Mouse (Mus musculus) forebrain, embryonic 11.5 days (tissue): ENCODE results near the gene Slc4a1. TPM values are rescaled to one million over a fixed set of nuclear protein-coding genes. Genes with fewer than 3 reads are reported as not detected.
A peak's percentile ranks its signal among the peaks of the same experiment; 100 is the strongest.

Experiments
- ATAC-seq: fragments of 200-750 bp; cut with Nextera tagmentation; replicated peaks from 2 replicates; pipeline ENCODE4 v1.8.0; 2017; ENCODE audit warnings: moderate TSS enrichment; ENCODE audit not compliant: low FRiP score
- DNase-seq: peaks from one replicate; pipeline ENCODE4 v3.0.0-alpha.2; 2017; ENCODE audit warnings: low spot score
- H3K27ac ChIP-seq: fragments of 300-500 bp; sonication (generic); 2 replicates; pipeline ENCODE4 v1.5.1; 2014; ENCODE audit warnings: low read depth, low read length
- H3K27me3 ChIP-seq: fragments of 300-500 bp; sonication (generic); 2 replicates; pipeline ENCODE4 v1.6.1; 2014; ENCODE audit warnings: mild to moderate bottlenecking, low read length, mixed read lengths; ENCODE audit not compliant: control insufficient read depth, insufficient read depth
- H3K36me3 ChIP-seq: fragments of 300-500 bp; sonication (generic); 2 replicates; pipeline ENCODE4 v1.6.1; 2014; ENCODE audit warnings: mild to moderate bottlenecking, low read length, moderate library complexity, mixed read lengths; ENCODE audit not compliant: control insufficient read depth, insufficient read depth
- H3K4me1 ChIP-seq: fragments of 300-500 bp; sonication (generic); replicated peaks from 2 replicates; pipeline ENCODE4 v1.6.1; 2014; ENCODE audit warnings: low read length, mixed read lengths; ENCODE audit not compliant: control insufficient read depth, insufficient read depth
- H3K4me2 ChIP-seq: fragments of 300-500 bp; sonication (generic); 2 replicates; pipeline ENCODE4 v1.6.1; 2014; ENCODE audit warnings: low read depth, mild to moderate bottlenecking, low read length, moderate library complexity, mixed read lengths; ENCODE audit not compliant: severe bottlenecking
- H3K4me3 ChIP-seq: fragments of 300-500 bp; sonication (generic); 2 replicates; pipeline ENCODE4 v1.5.1; 2014; ENCODE audit warnings: low read depth, low read length
- H3K9ac ChIP-seq: fragments of 300-500 bp; sonication (generic); 2 replicates; pipeline ENCODE4 v1.6.1; 2014; ENCODE audit warnings: low read length
- H3K9me3 ChIP-seq: fragments of 300-500 bp; sonication (generic); 2 replicates; pipeline ENCODE4 v1.6.1; 2016; ENCODE audit warnings: low read length, mixed read lengths; ENCODE audit not compliant: control insufficient read depth
- WGBS: fragments of 180-500 bp; shearing (Covaris S2); extraction: QIAGEN DNeasy Blood & Tissue Kit; methylation state at CpG from one replicate; pipeline ENCODE4 v1.1.7; 2014; 5-methylcytosine and 5-hydroxymethylcytosine counted together
- polyA plus RNA-seq: library from polyadenylated mRNA; unstranded; fragments of >200 nt; fragmentation: Nextera tagmentation; extraction: Ambion mirVana; gene quantifications from 2 replicates; pipeline ENCODE4 v1.2.1, GENCODE M21; 2014

Slc4a1 gene
- polyA plus RNA-seq, 1 experiment from 2014 or later: 33.8 TPM

GRCm38 (mm10) chr11:102315690-102316571, 50.1 kb downstream of the Slc4a1 start:
- peaks cover 7% of the 10 kb centered on the region; the same call in 1 of the 2 replicates for H3K36me3 ChIP-seq
- peak overlapping the region; percentile 98 for H3K4me2 ChIP-seq
- 14% methylated on average over 14 of the region's 14 CpGs for WGBS
- H3K9ac ChIP-seq: peak overlapping the region; percentile 100
- peaks cover 8% of the 10 kb centered on the region for H3K4me1 ChIP-seq
- H3K27me3 ChIP-seq: no peaks in the 10 kb centered on the region
- peak overlapping the region; percentile 99 for H3K4me3 ChIP-seq
- no peaks in the 10 kb centered on the region for H3K9me3 ChIP-seq
- no peak for DNase-seq
- no peak for ATAC-seq
- H3K27ac ChIP-seq: peak overlapping the region; percentile 99

- H3K36me3 ChIP-seq: peaks cover 12% of the 10 kb centered on the region
- H3K4me1 ChIP-seq: peaks cover 18% of the 10 kb centered on the region
- H3K9ac ChIP-seq: no peak overlapping the region
- WGBS: 86% methylated on average over 12 of the region's 12 CpGs
- H3K27me3 ChIP-seq: no peaks in the 10 kb centered on the region
- no peaks in the 10 kb centered on the region for H3K9me3 ChIP-seq
- no peak overlapping the region for H3K4me2 ChIP-seq
- H3K4me3 ChIP-seq: no peak overlapping the region
- H3K27ac ChIP-seq: no peak overlapping the region
- DNase-seq: no peak
- no peak for ATAC-seq
These were observed 51.7 kb downstream of the Slc4a1 start for GRCm38 (mm10) chr11:102314321-102314720.

DNA sequence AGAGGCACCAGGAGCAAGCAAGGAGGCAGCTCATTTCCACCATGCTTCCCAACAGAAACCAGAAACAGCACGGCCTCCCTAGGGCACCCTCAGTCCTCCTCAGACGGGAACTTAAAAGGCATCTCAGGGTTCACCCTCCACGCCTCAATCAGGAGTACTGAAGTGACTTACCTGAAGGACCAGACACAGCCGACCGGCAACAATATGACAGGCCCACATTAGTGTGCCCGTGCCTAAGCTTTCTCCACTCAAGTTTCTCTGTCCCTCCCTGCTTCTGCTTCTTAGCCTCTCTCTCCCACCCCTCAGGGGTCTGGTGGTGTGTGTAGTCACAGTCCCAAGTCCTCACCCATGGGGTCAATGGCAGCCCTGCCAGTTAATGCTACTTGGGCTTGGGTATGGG, 53.4 kb downstream of the Slc4a1 start:
- 89% methylated on average over 6 of the region's 6 CpGs for WGBS
- Histone ChIP-seq H3K27me3 (no peaks in the 10 kb centered on the region), H3K9ac (no peak overlapping the region), H3K4me1 (peaks cover 21% of the 10 kb centered on the region), H3K4me3 (no peak overlapping the region), H3K36me3 (peaks cover 12% of the 10 kb centered on the region), H3K4me2 (no peak overlapping the region), H3K9me3 (no peaks in the 10 kb centered on the region), H3K27ac (no peak overlapping the region)
- no peak for DNase-seq
- ATAC-seq: no peak

GRCm38 (mm10) chr11:102311966-102312365, 54.0 kb downstream of the Slc4a1 start:
- peaks cover 12% of the 10 kb centered on the region for H3K36me3 ChIP-seq
- no peaks in the 10 kb centered on the region for H3K27me3 ChIP-seq
- H3K9me3 ChIP-seq: no peaks in the 10 kb centered on the region
- no peak overlapping the region for H3K9ac ChIP-seq
- no peak overlapping the region for H3K4me2 ChIP-seq
- ATAC-seq: no peak
- DNase-seq: peak; percentile 44
- peaks cover 21% of the 10 kb centered on the region for H3K4me1 ChIP-seq
- H3K4me3 ChIP-seq: no peak overlapping the region
- 93% methylated on average over 4 of the region's 4 CpGs for WGBS
- H3K27ac ChIP-seq: no peak overlapping the region

GRCm38 (mm10) chr11:102310768-102311695, 55.0 kb downstream of the Slc4a1 start:
- ATAC-seq: no peak
- Histone ChIP-seq H3K9ac (0 out of 2 replicates have a peak overlapping the region, but pooled peaks have one; percentile 6), H3K4me2 (no peak overlapping the region), H3K4me1 (peaks cover 17% of the 10 kb centered on the region), H3K4me3 (no peak overlapping the region), H3K9me3 (no peaks in the 10 kb centered on the region), H3K27me3 (no peaks in the 10 kb centered on the region), H3K27ac (no peak overlapping the region), H3K36me3 (peaks cover 12% of the 10 kb centered on the region)
- DNase-seq: peak; percentile 65
- WGBS: 45% methylated on average over 38 of the region's 38 CpGs

GRCm38 (mm10) chr11:102309821-102310617, 56.0 kb downstream of the Slc4a1 start:
- Histone ChIP-seq H3K36me3 (peaks cover 12% of the 10 kb centered on the region), H3K4me3 (peak overlapping the region; percentile 28), H3K4me2 (peak overlapping the region; percentile 65), H3K9ac (peak overlapping the region; percentile 52; the same call in 1 of the 2 replicates), H3K9me3 (no peaks in the 10 kb centered on the region), H3K27me3 (no peaks in the 10 kb centered on the region), H3K27ac (0 out of 2 replicates have a peak overlapping the region, but pooled peaks have one; percentile 39), H3K4me1 (peaks cover 16% of the 10 kb centered on the region)
- WGBS: 91% methylated on average over 22 of the region's 22 CpGs
- ATAC-seq (0 out of 2 replicates have a peak, but pooled peaks have one; percentile 13), DNase-seq (no peak)

DNA sequence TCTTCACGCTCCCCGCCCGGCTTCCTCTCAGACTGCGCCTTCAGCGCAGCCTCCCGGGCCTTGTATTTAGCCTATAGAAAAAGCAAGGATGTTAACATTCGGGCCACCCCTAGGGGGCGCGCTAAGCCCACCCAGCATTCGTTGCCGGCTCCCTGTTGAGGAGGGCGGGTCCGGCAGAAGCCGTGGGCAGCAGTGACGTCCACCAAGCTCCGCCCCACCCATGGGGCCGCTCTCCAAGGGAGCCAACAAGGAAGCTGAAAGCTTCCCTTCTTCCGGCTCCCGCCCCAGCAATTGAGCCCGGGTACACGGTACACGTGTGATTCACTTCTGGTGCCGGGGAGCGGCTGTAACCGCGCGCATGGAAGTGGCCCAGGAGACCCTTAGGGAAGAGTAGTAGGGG, 57.0 kb downstream of the Slc4a1 start:
- peaks cover 16% of the 10 kb centered on the region for H3K4me1 ChIP-seq
- under 1% methylated on average over 27 of the region's 27 CpGs for WGBS
- peaks cover 9% of the 10 kb centered on the region for H3K36me3 ChIP-seq
- H3K4me3 ChIP-seq: peak overlapping the region; percentile 28
- ATAC-seq (peak; percentile 88), DNase-seq (peak; percentile 99)
- H3K27me3 ChIP-seq: no peaks in the 10 kb centered on the region
- peak overlapping the region; percentile 39; the same call in 1 of the 2 replicates for H3K27ac ChIP-seq
- H3K9me3 ChIP-seq: no peaks in the 10 kb centered on the region
- peak overlapping the region; percentile 65 for H3K4me2 ChIP-seq
- peak overlapping the region; percentile 52 for H3K9ac ChIP-seq

DNA sequence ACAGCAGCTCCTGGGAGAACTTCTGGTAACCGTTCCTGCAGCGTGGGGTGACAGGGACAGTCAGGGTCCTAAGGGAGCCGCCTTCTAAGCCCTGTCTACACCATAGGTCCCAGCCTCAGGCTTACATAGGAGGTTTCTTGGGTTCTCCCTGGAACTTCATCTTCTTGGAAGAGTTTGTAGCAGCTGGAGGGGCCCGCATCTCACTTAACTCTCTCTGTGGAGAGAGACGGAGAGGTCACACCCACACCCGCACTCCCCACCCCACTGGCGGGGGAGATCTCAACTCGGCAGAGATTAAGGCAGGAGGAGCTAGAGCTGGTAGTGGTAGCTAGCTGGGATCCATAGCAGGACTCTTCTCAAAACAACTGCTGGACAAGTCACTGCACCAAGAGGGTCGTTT, 57.9 kb downstream of the Slc4a1 start:
- no peaks in the 10 kb centered on the region for H3K9me3 ChIP-seq
- H3K4me3 ChIP-seq: no peak overlapping the region
- ATAC-seq: no peak
- no peak overlapping the region for H3K27ac ChIP-seq
- H3K27me3 ChIP-seq: no peaks in the 10 kb centered on the region
- peaks cover 16% of the 10 kb centered on the region for H3K4me1 ChIP-seq
- 86% methylated on average over 9 of the region's 9 CpGs for WGBS
- peaks cover 4% of the 10 kb centered on the region for H3K36me3 ChIP-seq
- no peak overlapping the region for H3K4me2 ChIP-seq
- no peak overlapping the region for H3K9ac ChIP-seq
- DNase-seq: no peak
